Mouse (Mus musculus): Measurements from ENCODE around the gene Supt7l. TPM values are rescaled to one million over a fixed set of nuclear protein-coding genes. Genes with fewer than 3 reads are reported as not detected.
"Not testable (repeated sequence)": the region's sequence is repeated elsewhere in the genome, so short reads cannot be mapped to it uniquely, and the experiment has no call there.

Supt7l gene
- total RNA-seq (2022) = 10 to 100 TPM; 20.3 to 24.5 (median 22.9) TPM

DNA sequence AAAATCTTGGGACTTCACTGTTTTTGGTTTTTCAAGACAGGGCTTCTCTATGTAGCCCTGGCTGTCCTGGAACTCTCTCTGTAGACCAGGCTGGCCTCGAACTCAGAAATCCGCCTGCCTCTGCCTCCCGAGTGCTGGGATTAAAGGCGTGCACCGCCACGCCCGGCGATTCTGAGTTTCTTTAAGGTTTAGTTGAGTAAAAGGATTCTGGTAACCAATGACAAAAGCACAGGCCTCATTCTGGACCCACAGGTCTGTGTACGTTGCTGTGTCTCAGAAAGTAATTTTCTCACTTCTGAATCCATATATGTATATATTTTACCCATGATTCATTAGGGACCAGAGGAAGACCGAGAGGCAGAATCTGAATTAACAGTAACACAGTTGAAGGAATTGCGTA lies at the start of gene Supt7l:
Gene Supt7l (minus strand): TSS at position 101 of the 400 bp plus-strand sequence.
- not testable (repeated sequence) for DNase-seq

DNA sequence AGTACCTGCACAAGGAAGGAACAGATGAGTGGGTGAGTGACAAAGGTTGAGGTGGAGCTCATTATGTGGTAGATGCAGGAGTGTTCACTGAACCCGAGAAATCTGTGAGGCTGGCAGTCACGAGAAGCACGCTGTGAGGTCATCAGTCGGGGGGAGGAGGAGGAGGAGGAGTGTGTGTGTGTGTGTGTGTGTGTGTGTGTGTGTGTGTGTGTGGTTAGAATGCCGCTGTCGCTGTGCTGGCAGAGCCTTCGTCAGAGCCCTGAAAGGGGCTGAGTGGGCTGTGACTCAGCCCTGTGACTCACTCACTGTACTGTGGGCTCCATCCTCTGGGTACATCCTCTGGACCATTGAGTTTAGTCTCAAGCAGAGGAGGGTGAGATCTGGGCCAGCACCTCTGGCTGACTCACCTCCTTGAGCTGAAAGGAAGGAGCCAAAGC lies 49.0 kb upstream of the Supt7l start:
- peak; percentile 79 for DNase-seq

DNA sequence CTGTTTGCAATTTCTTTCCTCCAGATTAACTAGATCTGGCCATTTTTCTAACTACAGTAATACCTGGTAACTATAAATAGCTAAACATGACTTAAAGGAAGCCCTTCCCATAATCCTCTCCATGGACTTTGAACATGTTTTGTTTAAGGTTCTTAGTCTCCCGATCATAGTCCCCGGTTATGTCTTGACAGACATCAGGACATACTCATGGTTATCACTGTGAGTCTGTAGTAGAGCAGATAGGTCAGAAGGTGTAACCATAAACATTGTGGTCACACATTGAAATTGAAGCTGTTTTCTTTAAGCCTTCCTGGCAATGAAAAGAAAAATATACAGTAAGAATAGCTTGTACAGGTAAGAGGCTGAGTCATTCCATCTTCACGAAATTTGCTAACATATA lies 46.1 kb upstream of the Supt7l start:
- DNase-seq = no peak

DNA sequence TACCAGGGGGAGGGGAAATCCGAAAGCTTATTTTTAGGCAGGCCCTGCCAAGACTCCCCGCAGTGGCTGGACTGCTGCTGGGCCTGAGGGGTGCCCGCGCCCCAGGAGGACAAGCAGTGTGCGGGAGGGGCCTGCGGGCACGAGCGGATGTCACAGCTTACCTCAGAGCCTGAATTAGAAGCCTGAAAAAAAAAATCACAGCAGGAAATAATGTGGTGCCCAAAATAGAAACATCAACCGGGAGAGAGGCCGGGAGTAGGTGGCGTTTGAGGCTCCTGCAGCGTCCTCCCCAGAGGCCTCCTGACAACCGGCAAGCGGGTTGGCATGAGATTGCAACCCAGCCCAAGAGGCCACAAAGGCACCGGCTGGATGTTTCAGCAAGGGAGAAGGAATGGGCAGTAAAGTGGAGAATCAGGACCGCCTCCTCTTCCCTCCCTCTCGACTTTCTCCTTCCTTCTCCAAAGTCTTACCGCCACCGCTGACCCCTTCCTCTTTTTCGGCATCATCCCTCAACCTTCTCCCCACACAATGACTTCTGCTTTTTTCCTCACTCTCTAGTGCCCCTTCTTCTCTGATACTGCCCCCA lies 43.5 kb upstream of the Supt7l start:
- peak; percentile 57 for DNase-seq

DNA sequence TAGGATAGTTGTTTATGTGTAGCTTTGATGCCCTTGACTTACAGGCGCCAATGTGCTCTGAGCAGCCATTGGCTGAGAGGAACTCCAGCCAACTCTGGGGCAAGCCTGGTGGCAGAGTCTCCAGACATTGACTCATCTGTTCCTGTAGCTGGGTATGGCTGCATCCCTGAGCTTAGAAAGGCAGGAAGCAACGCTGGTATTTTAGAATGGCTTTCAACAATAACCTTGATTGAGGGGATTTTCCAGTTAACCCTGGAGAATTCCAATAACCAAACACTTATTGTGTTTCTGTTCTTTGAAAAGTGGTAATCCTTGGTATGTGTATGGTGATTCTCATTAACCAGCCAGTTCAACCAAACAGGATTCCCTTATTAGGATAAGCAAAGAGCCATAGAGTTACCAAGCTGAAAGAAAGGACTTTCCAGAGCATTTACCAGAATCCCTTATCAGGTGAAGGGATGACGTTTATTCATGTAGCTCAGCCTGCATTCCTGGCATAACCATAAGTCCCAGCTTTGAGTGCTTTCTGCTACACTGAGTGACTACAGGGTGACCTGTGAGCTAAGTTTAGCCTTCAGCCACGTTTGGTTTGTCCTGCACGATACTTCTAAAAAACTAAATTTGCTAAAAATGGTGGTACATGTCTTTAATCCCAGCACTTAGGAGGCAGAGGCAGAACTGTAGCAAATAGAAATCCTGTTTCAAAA lies 40.5 kb upstream of the Supt7l start:
- no peak for DNase-seq

DNA sequence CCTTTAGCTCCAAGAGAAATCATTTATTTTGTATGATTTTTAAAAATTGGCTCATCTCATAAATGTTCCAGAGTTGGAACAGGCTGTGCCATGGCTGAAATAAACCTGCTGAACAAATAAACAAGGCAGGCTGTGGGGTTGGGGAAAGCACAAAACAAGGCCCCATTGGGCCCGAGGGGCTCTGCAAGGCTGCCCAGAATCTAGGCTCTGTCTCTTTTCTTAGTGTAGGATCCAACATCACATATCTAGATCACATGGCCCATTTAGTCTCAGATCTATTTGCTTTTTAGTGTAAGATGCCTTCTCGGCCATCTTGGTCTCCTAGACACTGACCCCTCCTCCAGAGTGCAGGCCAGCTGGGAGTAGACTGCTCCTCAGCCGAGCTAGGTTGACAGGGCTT lies 38.9 kb upstream of the Supt7l start:
- DNase-seq = no peak

DNA sequence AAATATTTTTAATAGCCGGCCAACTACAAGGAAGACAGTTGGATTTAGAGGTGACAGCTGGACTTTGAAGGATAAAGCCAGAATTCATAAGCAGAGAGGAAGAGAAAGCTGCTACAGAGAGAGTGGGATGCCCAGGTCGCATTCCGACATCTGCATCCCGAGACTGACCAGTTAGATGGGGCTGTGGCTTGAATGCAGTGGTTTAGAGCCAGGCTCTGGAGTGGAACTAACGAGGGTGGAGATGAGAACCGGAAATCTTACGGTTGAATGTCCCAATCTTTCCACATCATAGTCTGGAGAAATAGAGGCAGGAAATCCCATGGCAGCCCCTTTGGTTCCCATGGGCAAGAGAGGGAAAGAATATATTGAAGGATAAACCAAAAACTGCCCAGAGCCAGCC lies 38.4 kb upstream of the Supt7l start:
- no peak for DNase-seq

DNA sequence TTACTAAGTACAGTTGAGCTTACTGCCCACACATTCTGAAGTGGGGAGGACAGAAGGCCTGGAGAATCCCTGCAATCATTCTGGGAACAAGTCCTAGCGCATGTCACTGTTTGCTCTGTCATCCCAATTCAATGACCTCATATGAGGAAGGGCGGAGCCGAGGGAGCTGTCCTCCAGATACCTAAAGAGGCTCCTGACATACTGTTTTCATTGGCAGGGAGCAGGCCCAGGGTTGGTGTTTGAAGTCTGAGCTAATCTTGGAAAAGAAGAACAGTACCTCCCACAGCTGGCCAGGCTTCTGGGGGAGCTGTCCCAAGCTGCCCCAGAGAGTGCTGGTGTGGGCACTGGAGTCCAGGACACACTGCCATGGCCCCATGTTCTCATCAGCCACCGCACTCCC lies 37.4 kb upstream of the Supt7l start:
- DNase-seq = no peak

DNA sequence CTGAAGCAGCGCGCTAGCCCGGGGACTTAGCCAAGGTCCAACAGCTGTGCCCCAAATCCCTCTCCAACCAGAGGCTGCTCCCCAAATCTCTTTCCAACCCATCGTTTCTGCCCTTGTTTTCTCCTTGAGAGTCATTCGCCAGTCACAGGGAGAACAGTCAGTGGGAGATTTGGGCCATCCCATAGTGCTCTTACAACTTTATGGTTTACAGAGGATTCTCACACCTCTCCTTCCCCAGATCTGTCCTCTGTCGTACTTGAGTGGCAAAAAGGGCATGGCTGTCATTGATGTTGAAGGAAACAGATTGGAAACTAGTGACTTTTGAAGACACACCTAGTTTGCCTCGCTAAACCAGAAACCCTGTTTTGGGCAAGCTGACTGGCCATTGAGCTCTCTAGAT lies 36.3 kb upstream of the Supt7l start:
- DNase-seq = no peak

DNA sequence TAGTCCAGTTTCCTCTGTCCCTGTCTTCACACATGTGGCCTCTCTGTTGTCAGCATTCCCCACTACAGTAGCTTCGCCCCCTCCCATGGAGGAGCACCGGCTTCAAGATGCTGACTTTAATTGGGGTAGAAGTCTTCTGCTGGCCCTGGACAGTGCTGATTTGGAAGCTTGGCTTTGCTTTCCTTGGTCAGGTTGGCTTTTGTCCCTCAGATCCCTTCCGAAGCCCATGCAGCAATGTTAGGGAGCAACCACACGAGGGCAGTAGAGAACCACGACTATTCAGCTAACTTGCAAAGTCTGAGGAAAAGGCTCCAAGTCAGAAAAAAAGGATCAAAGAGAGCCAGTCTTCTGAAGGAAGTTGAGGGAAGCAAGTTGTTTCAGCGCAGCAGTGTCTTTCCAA lies 35.9 kb upstream of the Supt7l start:
- peak; percentile 70 for DNase-seq

DNA sequence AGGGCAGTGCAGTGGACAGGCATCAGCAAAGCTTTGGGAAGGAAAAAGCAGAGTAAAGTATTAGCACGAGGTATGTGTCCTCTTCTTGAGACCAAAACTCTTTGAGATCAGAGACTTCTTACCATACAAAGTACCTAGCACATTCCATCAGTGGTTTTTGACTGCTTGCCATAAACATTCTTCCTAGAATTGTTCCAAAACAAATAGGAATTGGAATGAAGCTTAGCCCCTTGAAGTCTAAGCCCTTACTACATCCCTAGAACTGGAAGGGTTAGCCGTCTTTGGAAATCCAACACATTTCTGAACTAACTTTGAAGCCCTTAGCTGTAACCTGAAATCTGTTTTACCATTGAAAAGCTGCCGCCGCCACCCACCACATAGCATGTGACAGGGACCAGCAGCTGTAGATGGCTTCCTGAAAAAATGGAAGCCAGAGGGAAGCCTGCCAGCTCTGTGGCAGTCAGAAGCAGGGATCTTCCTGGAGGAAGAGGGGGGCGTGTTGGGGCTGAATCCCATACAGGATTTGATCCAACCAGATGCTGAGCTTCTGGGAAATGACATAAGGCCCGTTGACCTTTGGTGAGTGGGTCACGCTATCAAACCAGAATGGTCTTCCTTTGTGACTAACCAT lies 34.5 kb upstream of the Supt7l start:
- no peak for DNase-seq

DNA sequence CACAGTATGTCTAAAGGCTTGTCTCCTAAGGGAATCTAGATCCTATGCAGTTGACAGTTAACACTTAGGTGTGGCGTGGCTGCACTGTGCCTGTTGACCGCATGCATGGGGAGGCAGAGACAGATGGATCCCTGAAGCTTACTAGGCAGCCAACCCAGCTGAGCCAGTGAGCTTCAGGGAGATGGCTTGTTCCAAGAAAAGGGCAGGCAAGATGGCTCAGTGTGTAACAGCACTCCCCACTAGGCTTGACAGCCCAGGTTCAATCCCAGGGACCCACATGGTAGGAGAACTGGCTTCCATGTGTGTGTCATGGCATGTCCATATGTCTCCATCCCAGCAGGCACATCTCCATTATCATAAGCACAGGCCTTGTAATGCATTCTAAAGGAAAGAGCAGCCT lies 32.7 kb upstream of the Supt7l start:
- DNase-seq = no peak

DNA sequence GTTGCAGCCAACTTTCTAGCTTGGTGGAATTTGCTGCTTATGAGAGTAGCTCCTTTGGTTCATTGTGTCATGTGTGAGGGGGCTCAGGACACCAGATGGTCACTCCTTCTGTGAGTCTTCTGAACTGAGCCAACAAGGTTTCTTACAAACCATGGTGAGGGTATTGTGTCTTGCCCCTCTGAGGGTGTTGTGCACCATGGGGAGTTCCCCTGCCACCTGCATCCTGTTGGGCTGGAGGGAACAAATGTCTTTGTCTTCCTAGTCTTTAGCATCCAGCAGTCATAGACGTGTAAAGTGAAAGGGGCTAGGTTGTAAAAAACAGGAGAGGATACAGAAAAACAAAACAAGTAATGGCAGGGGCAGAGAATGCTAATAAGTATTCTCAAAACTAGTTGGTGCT lies 31.8 kb upstream of the Supt7l start:
- DNase-seq = no peak

DNA sequence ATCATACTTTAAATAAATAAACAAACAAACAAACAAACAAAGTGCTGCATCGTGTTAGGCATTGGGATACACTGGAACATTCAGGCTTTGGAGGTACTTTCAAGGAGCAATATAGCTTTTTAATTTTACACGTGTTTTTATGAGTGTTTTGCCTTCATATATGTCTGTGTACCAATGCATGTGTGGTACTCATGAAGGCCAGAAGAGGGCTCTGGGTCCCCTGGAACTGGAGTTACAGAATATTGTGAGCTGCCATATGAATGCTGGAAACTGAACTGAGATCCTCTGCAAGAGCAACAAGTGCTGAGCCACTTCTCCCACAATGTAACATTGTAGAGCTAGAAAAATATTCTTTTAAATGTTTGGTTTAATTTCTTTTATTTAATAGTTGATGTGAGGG lies 7.6 kb upstream of the Supt7l start:
- DNase-seq = no peak

DNA sequence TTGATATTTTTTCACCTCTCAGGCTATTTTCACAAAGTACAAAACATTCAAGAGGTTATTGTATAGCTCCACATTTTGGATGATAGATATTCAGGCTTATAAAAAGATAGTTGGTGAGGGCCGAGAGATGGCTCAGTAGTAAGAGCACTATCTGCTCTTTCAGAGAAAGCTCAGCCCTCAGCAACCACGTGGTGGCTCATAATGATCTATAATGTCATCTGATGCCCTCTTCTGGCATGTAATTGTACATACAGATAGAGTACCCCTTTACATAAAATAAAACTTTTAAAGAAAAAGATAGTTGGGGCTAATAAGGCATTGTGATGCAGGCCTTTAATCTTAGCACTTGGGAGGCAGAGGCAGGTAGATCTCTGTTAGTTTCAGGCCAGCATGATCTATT lies 953 bp upstream of the Supt7l start:
- DNase-seq = no peak

DNA sequence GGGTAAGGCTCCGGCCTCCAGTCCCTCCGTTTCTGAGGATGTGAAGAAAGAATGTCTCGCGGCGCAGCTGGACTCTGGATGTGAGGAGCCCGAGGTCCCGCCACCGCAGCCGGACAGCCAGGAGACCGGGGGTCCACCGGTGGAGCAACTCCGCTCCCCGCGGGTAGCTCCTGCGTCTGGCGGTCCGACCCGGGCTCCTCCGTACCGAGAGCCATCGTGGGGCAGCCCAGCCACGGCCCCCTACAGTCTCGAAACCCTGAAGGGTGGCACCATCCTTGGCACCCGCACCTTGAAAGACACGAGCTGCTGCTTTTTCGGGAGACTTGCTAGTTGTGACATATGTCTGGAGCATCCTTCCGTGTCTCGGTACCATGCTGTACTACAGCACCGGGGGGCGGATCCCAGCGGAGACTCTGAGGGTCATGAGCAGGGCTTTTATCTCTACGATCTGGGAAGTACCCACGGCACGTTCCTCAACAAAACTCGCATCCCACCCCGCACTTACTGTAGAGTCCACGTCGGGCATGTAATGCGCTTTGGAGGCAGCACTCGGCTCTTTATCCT lies 408 bp downstream of the Supt7l start:
- DNase-seq = no peak

DNA sequence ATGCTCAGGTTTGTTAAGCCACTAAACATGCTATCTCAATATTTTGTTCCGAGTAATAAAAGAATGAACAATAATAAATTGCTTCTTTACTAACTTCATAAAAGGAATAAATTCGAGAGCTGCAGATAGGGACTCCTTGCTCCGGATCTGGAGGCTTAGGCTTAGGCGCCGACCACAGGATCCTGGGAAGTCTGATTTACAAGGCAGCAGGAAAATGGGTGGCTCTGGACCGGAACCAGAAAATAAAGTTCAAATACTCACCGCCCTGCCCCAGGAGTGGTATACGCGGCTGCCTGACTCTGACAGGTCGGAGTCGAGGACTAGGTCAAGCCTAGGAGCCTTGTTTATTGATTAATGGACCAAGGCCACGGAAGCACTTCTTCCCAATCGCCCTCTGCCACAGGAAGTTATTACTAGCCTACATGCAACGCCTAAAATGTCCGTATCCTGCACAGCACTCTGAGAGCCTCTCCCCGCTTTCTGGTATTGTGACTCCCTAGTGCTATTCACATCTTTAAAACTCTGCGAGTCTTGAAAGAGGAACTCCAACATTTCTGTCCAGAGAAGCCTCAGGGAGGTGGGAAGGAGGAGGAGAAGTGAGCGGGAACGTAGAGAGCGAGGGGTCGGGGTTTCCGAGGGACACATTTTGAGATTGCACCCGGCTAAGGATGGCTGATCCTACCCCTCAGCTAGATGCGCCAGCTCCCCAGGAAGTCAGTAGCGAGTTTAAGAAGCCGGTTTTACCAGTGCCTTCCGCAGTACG lies 1.1 kb downstream of the Supt7l start, which contains the start of gene Slc4a1ap:
Gene Slc4a1ap (plus strand): TSS at position 642 of the 763 bp plus-strand sequence.
- peak; percentile 52 for DNase-seq

DNA sequence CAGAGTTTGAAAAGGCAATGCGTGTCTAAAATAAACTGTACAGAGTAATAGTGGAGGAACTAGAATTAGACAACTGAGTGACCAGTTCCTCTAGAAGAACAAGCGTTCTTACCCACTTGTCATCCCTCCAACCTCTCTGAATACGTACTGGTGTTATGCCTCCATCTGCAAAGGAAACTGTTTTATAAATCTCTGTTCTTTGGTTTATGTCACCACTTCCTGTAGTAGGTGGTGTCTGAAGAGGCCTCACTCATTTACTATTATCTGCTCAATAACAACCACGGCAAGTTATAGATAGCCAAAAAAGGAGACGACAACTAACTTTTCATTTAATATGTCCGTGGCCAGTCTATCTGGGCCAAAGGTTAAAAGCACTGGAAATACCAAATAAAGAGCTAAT lies 7.1 kb downstream of the Supt7l start:
- DNase-seq = no peak

DNA sequence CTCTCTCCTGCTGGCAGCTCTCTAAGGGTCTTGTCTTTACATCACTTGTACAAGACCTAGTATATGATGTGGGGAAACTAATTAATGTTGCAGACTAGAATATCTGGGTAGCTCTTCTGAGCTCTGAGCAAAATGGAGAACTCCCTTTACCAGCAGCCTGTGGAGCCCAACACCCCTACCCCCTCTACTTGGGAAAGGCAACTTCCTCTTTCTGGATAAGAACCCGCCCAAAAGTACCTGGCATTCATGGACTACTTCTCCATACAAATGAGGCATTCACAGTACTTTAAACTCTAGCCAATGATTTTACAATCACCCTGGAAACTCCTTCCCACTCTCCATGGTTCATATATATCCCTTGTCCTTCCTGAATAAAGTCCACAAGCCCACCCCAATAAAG lies 15.1 kb downstream of the Supt7l start:
- no peak for DNase-seq

DNA sequence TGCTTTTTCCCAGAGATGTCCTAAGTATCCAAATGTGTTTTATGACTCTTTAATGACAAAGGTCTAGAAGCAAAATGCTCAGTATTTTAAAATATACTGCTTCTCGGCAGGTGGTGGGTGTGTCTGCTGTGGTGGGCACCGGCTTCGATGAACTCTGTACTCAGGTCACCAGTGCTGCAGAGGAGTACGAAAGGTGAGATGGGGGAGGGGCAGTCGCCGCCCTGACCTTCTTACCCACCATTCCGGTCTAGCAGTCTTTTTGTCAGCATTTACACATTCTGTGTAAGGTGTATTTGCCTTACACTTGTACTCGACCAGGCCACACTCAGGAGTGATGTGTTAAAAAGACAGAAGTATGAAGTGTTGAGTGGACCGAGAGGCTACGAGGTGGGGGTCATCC lies 22.8 kb downstream of the Supt7l start:
- DNase-seq = no peak

DNA sequence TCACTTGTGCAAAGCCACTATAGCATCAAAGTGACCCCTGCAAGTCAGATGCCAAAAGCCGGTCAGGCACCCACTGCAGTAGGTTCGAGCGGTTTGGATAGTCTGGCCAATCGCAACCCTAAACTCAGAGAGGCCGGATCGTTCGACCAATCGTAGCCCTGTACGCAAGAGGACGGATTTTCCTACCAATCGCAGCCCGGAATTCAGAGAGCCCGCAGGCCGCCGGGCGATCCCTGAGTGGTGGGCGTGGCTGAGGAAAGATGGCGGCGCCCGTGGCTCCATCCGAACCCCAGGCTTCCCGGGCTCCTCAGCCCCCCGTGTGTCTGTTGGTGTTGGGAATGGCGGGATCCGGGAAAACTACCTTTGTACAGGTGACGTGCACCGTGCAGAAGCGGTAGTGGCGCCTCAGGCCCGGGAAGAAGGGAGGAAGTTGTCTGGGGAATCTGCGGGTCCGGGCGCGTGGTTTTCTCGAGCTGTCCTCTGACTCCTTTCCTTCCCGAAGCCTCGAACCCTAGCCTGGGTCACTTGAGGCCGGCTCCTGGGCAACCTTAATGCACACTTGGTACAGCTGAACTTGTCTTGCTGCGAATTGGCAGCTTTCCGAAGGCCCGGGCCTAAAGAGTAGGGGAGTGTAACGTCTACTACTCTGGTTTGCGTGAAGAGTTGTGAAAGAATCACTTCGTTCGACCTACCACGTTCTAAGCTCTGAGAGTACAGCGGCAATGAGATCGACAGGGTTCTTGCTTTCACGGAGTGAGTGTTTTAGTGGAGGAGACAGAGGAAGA lies 32.9 kb downstream of the Supt7l start, which contains the start of gene Gpn1:
Gene Gpn1 (plus strand): TSS at position 229 of the 785 bp plus-strand sequence.
- peak; percentile 87 for DNase-seq

DNA sequence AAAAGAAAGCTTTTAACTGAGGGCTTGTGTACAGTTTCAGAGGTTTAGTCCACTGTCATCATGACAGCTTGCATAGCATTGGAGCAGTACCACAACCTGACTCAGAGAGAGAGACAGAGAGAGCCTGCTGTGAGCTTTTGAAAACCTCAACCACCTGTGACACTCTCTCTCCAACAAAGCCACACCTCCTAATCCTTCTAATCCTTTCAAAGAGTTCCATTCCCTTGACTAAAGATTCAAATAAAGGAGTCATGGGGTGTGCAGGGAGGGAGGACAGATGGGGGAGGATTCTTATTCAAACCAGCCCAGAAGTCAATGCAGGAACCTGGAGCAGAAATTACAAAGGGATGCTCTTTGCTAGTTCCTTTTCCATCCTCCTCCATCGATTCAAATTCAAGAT lies 35.6 kb downstream of the Supt7l start:
- no peak for DNase-seq
